Mouse (Mus musculus) kidney, postnatal 36 days (tissue): ENCODE data around the gene Bdkrb2.
A peak's percentile ranks its signal among the peaks of the same experiment; 100 is the strongest.

ENCODE experiments used
- DNase-seq, 2 experiments: peaks; one replicate each; pipeline ENCODE4 v3.0.0; 2021 to 2022; ENCODE audit warnings: mixed read lengths in 2 of 2

The Bdkrb2 gene

DNA sequence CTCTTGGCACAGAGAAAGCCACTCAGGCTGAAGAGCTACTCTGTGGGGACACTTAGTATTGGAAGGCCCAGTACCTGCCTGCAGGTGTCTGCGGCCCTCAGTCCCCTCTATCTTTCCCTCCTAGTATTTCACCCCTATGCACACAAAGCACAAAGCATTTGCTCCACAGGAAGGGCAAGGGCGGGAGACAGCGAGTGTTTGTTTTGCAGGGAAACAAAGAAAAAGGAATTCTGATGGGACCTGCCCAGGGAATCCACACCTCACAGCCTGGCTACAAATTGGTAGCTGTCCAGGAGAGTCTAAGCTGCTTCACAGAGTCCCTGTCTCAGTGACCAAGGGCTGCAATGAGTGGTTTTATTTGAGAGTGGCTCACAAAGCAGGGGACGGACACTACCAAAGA is 30.4 kb downstream of the Bdkrb2 start:
- DNase-seq = no peak

DNA sequence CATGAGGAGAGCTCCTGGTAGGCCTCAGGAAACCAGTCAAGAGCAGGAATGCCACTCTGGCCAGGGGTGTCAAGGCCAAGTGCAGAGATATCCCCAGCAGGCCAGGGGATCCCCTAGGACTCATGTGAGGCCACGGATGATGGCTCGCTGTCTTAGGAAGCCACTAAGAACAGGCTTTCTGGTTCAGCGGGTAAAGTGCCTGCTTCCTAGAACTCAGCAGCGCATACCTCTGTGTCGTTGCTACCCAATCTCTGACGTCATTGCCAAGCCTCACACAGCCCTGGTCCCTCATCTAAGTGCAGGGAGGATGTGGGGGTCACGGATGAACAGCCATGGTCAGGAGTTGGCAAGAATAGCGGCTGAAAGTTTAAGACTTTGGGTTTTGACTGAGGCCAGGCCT is 34.1 kb downstream of the Bdkrb2 start:
- no peak for DNase-seq

DNA sequence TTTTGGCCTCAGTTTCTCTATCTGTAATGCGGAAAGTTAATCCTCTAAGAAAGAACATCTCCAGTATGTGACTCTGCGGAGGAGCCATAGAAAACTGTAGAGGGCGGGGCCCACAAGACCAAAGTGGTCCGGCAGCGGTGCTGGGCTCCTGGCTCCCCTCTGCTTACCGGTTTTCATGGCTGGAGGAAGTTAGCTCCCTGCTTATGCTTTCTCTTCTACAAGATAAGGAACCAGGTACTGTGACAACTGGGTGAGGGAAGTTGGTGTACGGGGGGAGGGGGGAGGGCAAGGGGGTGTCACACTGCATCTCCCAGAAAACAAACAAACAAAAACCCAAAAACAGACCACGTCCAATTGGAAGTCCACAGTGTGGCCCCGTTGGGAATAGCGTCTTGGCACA is 35.5 kb downstream of the Bdkrb2 start:
- DNase-seq = no peak

DNA sequence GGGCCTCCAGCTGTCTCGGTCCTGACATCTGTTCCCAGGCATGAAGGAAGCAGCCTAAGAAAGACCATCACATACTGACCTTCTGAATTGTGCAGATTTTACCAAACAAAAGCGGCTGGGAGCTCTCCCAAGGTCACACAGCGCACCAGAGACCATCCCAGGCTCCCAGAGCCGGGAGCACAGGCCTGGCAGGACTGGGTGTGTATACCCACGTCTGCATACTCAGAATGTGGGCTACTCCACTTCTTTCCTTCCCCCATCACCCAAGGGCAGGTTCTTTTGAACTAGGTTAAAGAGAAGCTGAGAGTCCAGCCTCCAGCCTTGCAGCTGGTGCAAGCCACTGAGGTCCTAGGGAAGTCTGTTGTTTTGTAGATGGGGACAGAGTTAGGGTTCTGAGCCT is 36.1 kb downstream of the Bdkrb2 start:
- no peak for DNase-seq

DNA sequence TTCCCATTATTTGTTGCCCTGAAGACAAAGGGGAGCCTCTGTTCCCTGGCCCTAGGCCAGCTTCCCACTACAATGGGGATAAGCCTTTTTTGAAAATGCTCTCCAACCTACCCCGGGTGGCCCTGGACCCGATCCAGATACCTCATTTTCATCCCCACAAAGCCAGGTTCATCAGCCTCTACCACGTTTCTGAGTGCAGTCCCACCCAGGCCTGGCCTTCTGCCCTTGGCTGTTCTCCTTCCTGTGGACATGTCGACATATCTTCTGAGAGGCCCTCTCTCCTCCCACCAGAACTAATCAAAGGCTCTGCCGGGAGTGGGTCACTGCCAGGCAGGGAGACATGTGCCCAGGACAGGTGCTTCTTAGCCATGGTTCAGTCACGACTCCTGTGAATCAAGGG is 38.6 kb downstream of the Bdkrb2 start:
- no peak for DNase-seq

DNA sequence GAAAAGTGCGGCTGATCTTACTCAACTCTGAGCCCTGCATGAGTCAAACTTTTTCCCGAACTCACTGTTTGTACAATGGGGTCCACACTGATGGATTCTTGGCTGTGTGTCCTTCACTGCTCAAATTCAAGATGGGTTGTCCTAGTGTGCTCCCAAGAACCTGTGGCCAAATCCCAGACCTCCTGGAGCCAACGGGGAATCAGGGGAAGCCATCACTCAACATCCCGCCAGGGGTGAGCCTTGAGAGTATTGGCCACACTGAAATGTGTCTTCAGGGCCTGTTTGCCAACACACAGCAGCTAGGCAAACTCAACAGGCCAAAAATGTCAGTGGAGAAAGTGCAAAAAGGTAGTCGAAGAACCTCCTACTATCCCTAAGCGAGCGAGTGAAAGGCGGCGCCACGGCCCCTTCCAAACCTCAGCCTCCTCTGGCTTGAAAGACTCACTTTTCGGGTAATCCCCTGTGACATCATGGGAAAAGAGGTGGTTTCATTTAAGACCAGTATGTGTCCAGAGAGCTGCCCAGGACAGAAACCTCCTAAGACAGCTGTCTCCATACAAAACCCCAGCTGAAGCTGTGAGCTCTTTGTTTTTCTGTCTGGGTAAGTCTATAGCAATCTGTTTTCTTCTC is 39.7 kb downstream of the Bdkrb2 start, which contains the start of gene Bdkrb1:
TSS of gene Bdkrb1 (plus strand) at position 505 of the 630 bp plus-strand sequence.
- DNase-seq = no peak

DNA sequence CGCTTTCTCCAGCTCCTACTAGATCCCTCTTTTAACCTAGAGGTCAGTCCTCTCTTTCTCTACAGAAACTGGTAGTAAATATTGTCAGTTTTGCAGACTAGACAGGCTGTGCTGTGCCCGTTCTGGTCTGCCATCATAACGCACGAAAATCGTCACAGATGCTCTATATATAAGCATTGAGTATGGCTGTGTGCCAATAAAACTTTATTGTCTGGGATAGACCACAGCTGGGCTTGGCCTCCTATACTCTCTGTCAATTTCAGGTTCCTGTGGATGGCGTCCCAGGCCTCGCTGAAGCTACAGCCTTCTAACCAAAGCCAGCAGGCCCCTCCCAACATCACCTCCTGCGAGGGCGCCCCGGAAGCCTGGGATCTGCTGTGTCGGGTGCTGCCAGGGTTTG is 40.9 kb downstream of the Bdkrb2 start:
- no peak for DNase-seq

DNA sequence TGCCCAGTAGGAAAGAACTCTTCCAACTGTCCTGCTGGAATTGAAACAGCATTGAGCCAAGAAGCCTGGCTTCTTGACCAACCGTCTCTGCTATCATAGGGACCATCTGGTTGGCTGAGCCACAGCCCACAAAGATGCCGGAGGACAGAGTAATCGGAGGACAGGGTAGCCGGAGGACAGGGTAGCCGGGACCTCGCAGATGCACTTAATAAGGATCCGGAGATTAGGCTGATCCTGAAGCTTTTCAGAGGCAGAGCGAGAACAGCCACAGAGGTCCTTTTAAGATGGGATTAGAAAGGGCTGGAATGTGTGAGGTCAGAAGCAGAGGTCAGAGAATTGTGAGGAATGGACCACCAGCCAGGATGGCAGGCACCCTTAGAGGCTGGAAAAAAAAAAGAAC is 42.2 kb downstream of the Bdkrb2 start:
- DNase-seq = no peak

DNA sequence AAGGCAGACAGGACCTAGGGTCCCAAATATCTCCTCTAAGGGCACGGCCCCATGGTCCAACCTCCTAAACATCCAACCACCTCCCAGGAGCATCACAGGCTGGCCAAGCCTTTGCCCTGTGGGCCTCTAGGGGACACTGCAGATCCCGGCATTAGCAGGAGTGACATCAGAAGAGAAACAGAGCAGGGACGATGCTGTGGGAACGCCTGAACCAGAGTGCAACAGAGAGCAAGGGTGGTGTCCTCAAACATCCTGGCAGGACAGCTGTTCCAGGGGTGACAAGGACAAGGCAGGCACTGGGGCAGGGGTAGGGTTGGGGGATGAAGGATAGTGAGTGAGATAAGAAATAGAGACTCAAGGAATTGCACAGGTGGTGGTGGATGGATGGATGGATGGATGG is 43.9 kb downstream of the Bdkrb2 start:
- DNase-seq = no peak

DNA sequence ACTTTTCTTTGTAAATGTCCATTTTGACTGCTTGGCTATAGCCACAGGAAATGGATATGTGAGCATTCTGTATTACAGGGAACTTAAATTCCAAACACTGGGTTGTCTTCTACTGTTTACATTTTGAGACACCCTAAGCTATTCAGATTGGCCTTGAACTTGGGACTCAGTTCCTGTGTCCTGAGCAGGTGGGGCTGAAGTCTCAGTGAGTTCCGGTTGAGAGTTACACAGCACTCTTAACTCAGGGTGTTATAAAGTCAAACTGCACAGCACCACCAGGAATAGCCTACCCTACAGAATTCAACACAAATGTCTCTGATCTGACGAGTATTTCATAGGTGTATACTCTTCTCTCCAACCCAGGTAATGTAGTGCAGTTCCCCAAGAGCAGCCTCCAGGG is 48.0 kb downstream of the Bdkrb2 start:
- DNase-seq = no peak

DNA sequence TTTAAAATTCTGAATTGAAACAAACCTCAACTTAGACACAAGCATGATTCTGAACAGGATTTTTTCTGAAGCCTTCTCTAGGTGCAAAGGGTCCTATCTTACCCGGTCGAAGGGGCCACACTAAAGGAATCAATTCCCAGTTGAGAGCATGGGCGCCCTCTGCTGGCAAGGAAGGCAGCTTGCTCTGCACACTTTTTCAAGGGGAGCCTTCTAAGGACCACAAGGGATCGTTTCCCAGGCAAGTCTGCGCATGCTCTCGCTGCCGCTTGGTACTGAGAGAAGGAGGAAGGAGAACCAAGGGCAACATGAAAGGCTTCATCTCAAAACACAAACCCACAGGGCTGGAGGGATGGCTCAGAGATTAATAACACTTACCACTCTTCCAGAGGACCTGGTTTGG is 48.7 kb downstream of the Bdkrb2 start:
- DNase-seq = peak; percentile 20 to 77

DNA sequence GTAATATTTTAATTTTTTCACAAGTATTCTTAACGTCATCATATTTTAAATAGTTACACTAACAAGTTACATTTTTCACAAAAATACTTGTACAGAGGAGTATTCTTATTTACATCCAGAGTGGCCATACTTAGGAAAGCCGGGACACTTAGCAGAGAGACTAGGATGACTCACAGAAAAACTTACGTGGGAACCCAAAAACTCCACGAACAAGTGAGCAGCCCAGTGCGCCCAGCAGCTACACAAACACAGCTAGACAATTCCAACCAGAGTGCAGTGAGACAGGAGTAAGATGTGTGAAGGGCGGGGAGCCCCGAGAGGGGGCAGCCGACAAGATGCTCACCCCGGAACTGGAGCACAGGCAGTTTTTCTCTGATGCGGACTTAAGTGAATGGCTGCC is 50.5 kb downstream of the Bdkrb2 start:
- DNase-seq = no peak

DNA sequence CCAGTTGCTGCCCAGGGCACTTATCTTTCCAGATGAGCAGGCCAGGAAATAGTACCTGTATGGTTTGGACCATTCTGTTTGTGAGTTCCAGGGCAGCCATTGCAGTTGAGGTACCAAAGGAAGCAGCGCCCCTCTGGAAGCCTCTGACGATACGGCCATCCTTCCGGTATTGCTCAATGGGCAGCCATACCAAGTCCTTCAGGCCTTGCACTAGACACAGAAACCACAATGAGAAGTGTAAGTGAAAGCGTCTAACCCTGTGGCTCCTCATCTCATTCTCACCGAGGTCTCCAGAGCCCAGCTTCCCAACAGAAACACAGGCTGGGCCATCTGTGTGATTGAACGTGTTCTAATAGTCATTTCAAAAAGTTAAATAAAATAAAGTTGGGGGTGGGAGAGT is 59.0 kb downstream of the Bdkrb2 start:
- DNase-seq = no peak

DNA sequence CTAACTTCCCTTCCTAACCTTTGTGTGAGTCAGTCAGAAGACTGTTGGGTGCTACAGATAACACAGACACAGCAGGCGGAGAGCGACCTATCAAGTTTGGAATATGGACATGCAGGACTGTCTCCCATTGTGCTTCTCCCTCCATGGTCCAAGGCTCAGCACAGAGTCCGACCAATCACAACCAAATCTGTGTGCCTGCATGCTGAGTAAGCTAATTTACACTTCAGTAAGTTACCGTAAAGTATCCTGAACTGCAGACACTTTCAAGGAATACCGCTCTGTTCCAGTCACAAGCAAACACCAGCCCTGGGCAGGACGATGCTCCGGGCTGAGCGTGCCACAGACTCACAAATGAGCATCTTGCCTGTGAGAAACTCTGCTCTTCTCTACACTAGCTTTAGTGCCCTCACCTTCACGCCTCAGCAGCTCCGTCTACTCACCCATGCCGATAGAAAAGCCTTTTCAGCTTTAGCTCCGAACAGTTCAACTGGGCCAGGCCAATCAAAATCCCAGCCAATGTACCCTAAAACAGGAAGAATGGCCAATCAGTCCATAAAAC is 60.0 kb downstream of the Bdkrb2 start:
- peak in 1 of 2 experiments; percentile 17 for DNase-seq

DNA sequence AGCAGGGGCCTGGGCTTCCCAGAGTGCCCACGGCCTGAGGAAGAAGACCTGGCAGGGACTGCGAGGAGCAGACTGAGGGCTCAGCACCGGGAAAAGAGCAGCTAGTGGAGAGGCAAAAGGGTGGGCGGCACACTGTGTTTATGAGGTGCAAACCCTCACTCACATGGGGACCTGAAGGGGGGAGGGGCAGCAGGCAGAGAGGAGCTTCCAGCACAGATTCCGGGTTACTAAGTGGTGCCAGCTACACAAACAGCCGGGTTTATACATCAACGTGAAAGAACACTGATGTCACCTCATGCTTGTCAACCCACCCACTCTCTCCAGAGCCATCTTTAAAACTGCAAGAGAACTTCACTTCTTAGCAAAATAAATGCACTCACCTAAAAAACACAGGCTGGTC is 62.8 kb downstream of the Bdkrb2 start:
- no peak for DNase-seq

DNA sequence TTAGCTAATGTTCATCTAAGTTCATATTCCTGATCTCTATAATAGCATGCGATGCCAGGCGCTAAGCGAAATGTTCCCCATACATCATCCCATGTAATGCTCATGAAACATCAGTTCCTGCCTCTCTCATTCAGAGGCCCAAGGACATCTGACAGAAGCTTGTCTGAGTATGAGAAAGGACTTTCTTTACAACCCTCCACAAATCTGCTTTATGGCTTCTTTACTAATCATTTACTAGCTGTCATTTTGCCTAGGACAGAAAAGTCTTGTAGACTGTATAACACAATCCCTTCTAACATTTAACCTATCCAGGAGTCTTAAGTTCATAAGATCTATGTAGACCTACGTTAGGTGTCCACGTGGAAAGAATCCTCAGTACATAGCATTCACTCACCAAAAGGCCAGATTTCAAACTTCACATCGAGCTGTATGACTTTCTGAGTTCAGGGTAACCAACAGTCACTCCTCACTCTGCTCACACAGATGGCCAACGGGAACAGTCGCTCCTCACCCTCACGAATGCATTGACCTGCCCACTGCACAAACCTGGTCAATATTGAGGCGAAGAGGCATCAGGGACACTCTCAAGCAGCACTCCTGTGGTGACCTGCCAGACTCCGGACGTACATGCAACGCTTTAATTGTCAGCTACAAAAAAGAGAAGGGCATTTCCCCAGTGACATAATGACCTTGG is 71.5 kb downstream of the Bdkrb2 start:
- no peak for DNase-seq

DNA sequence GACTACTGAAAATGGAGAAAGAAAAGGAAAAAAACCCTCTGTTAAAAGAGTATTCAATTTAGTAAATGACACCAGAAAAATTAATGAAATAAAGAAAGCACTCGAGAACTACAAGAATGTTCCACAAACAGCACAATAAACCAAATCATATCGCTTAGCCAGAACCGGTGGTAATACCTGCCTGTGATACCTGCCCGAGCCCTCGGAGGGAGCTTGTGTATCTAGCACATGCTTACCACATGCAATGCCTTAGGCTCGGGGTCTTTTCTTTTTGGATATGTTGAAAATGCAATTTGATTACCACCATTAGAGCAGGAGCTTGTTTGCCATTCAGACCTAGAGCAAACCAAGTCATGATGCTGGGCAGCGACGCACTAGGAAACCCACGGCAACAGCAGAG is 73.5 kb downstream of the Bdkrb2 start:
- DNase-seq = peak in 1 of 2 experiments; percentile 36

DNA sequence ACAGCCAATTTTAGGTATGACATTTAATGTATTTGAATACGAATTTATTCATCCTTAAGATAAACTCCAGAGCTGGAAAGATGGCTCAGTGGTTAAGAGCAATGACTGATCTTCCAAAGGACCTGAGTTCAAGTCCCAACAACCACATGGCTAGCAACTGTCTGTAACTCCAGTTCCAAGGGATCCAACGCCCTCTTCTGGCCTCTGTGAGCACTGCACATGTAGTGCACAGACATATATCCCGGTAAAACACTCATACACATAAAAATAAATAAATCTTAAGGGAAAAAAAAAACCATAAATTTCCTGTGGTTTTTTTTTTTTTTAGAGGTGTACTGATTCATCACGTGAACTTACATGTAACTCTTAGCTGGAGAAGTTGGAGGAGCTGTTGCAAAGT is 74.5 kb downstream of the Bdkrb2 start:
- DNase-seq = peak in 1 of 2 experiments; percentile 35

DNA sequence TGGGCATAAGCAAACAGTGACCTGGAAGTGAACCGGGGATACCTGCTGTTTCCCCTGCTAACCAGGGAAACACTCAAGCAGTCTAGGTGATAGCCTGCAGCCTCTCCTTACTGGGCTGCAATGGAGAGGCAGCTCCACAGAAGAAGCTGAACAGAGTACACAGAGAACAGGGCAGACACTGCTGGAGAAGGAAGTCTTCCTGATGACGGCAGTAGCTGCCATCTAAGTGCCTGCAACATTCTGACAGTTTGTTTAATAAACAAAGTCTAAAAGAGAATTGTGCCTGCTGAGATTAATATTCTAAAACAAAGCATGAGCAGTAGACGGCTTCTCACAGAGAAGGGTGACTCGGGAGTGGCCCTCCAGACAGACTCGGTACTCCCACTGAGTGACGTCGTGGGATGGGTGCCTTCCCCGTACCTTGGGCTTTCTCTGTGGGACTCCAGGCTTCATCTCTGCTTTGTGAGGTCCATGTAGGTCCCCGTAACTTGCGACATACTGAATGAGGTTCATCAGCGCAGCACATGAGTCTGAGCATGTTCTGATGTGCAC is 79.8 kb downstream of the Bdkrb2 start:
- no peak for DNase-seq
